Mouse (Mus musculus) erythroblast, embryonic 14.5 days (primary cell): ENCODE data around the gene Adamtsl4.

ENCODE experiments used
- GATA1 ChIP-seq: IDR thresholded peaks from 2 replicates; pipeline ENCODE4 v1.6.1; 2012; ENCODE audit warnings: low read length, inconsistent platforms, mixed read lengths
- TAL1 ChIP-seq: IDR thresholded peaks from 3 replicates; pipeline ENCODE4 v1.6.1; 2012; ENCODE audit warnings: low read length, inconsistent platforms, mixed read lengths

DNA sequence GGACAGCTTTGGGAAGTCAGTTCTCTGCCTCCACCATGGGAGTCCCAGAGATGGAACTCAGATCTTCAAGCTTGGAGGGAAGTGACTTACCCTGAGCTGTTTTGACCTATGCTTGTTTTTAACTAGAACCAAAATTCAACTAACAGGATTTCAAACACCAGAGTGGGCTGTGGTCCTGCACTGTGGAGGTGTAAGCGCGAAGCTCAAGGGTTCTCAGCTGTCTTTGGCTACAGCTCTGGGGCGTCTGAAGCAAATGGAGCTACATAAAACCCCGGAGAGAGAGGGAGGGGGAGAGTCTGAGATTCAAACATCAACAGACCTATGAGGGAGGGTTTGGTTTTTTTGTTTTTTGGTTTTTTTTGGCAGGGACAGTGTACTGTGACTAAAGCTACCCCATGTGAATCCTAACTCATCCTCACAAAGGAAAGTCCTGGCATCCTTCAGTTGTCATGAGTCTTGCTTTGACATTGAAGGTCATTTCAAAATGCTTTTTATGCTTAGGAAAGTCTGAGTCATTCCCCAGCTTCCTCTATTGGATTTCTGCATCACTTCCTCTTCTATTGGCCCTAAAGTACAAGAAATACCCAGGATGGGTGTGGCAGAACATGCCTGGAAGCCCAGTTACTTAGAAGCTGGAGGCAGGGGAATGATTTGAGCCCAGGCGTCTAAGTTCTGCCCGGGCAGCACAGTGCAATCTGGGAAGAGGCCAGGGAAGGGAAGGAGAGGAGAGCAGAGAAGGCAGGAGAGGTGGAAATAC, 37.3 kb downstream of the Adamtsl4 start:
- TF ChIP-seq GATA1 (no peak), TAL1 (no peak)
